Mouse (Mus musculus): ENCODE results near the gene Ier2. TPM values are rescaled to one million over a fixed set of nuclear protein-coding genes. Genes with fewer than 3 reads are reported as not detected.

Gene Ier2
- polyA plus RNA-seq, 1 experiment from 2014 or later: 24.5 TPM

GRCm38 (mm10) chr8:84641578-84642361 lies 20.9 kb downstream of the Ier2 start:
- Histone ChIP-seq H3K4me2 (no peak overlapping the region), H3K9me3 (no peaks in the 10 kb centered on the region), H3K27ac (replicated peaks) (no peak overlapping the region), H3K36me3 (no peaks in the 10 kb centered on the region), H3K9ac (no peak overlapping the region), H3K27me3 (no peaks in the 10 kb centered on the region), H3K4me1 (replicated peaks) (peaks cover 11% of the 10 kb centered on the region), H3K4me3 (no peak overlapping the region)
- ATAC-seq (ENCODE audit: low FRiP score, low read depth): no peak
- WGBS: 90% methylated on average over 1 of the region's 1 CpGs

- no peak overlapping the region for H3K4me2 ChIP-seq
- WGBS: 80% methylated on average over 7 of the region's 7 CpGs
- no peak for ATAC-seq (ENCODE audit: low FRiP score, low read depth)
- peaks cover 15% of the 10 kb centered on the region for H3K4me1 ChIP-seq (replicated peaks)
- no peaks in the 10 kb centered on the region for H3K27me3 ChIP-seq
- H3K9ac ChIP-seq: no peak overlapping the region
- H3K4me3 ChIP-seq: no peak overlapping the region
- H3K36me3 ChIP-seq: no peaks in the 10 kb centered on the region
- no peak overlapping the region for H3K27ac ChIP-seq (replicated peaks)
- no peaks in the 10 kb centered on the region for H3K9me3 ChIP-seq
These were observed 21.9 kb downstream of the Ier2 start for GRCm38 (mm10) chr8:84640617-84641294.

- no peaks in the 10 kb centered on the region for H3K27me3 ChIP-seq
- no peak overlapping the region for H3K9ac ChIP-seq
- peak overlapping the region; percentile 87 for H3K4me2 ChIP-seq
- peak overlapping the region; percentile 87; the same call in 1 of the 2 replicates for H3K27ac ChIP-seq (replicated peaks)
- H3K36me3 ChIP-seq: no peaks in the 10 kb centered on the region
- H3K4me3 ChIP-seq: peak overlapping the region; percentile 43
- WGBS: 26% methylated on average over 9 of the region's 9 CpGs
- peaks cover 22% of the 10 kb centered on the region for H3K4me1 ChIP-seq (replicated peaks)
- no peak for ATAC-seq (ENCODE audit: low FRiP score, low read depth)
- no peaks in the 10 kb centered on the region for H3K9me3 ChIP-seq
These were observed 22.6 kb downstream of the Ier2 start for GRCm38 (mm10) chr8:84640010-84640588.

GRCm38 (mm10) chr8:84639162-84640009 lies 23.3 kb downstream of the Ier2 start:
- Histone ChIP-seq H3K9me3 (no peaks in the 10 kb centered on the region), H3K36me3 (no peaks in the 10 kb centered on the region), H3K4me1 (replicated peaks) (peaks cover 29% of the 10 kb centered on the region), H3K27me3 (no peaks in the 10 kb centered on the region), H3K9ac (peak overlapping the region; percentile 62), H3K27ac (replicated peaks) (peak overlapping the region; percentile 87), H3K4me2 (peak overlapping the region; percentile 87), H3K4me3 (peak overlapping the region; percentile 43)
- under 1% methylated on average over 86 of the region's 106 CpGs for WGBS
- peak; percentile 93 for ATAC-seq (ENCODE audit: low FRiP score, low read depth)

- peak overlapping the region; percentile 62 for H3K9ac ChIP-seq
- peaks cover 31% of the 10 kb centered on the region for H3K4me1 ChIP-seq (replicated peaks)
- H3K4me3 ChIP-seq: peak overlapping the region; percentile 43
- peak overlapping the region; percentile 87 for H3K27ac ChIP-seq (replicated peaks)
- peak; percentile 20 for ATAC-seq (ENCODE audit: low FRiP score, low read depth)
- peak overlapping the region; percentile 87 for H3K4me2 ChIP-seq
- H3K9me3 ChIP-seq: no peaks in the 10 kb centered on the region
- no peaks in the 10 kb centered on the region for H3K27me3 ChIP-seq
- H3K36me3 ChIP-seq: peaks cover under 1% of the 10 kb centered on the region
- 2% methylated on average over 41 of the region's 52 CpGs for WGBS
These were observed 24.0 kb downstream of the Ier2 start for GRCm38 (mm10) chr8:84638555-84639161.

GRCm38 (mm10) chr8:84637946-84638554 lies 24.6 kb downstream of the Ier2 start:
- H3K4me1 ChIP-seq (replicated peaks): peaks cover 31% of the 10 kb centered on the region

GRCm38 (mm10) chr8:84636051-84636691 lies 26.5 kb downstream of the Ier2 start:
- H3K9ac ChIP-seq: no peak overlapping the region
- peaks cover 17% of the 10 kb centered on the region for H3K36me3 ChIP-seq
- peaks cover 31% of the 10 kb centered on the region for H3K4me1 ChIP-seq (replicated peaks)

More at GRCm38 (mm10) chr8:84637946-84638554, 24.6 kb downstream of the Ier2 start:
- WGBS: 40% methylated on average over 8 of the region's 8 CpGs
- peak overlapping the region; percentile 87 for H3K4me2 ChIP-seq
- H3K36me3 ChIP-seq: peaks cover 7% of the 10 kb centered on the region
- no peaks in the 10 kb centered on the region for H3K27me3 ChIP-seq
- peak overlapping the region; percentile 43 for H3K4me3 ChIP-seq
- H3K9ac ChIP-seq: peak overlapping the region; percentile 62
- peak overlapping the region; percentile 87 for H3K27ac ChIP-seq (replicated peaks)
- no peak for ATAC-seq (ENCODE audit: low FRiP score, low read depth)
- no peaks in the 10 kb centered on the region for H3K9me3 ChIP-seq

GRCm38 (mm10) chr8:84635397-84636050 lies 27.1 kb downstream of the Ier2 start:
- no peaks in the 10 kb centered on the region for H3K9me3 ChIP-seq
- no peaks in the 10 kb centered on the region for H3K27me3 ChIP-seq
- no peak for ATAC-seq (ENCODE audit: low FRiP score, low read depth)
- H3K4me3 ChIP-seq: no peak overlapping the region
- H3K27ac ChIP-seq (replicated peaks): peak overlapping the region; percentile 68
- H3K4me2 ChIP-seq: no peak overlapping the region
- no peak overlapping the region for H3K9ac ChIP-seq
- H3K36me3 ChIP-seq: peaks cover 20% of the 10 kb centered on the region
- peaks cover 31% of the 10 kb centered on the region for H3K4me1 ChIP-seq (replicated peaks)
- WGBS: 58% methylated on average over 14 of the region's 14 CpGs

More at GRCm38 (mm10) chr8:84636051-84636691, 26.5 kb downstream of the Ier2 start:
- Histone ChIP-seq H3K4me2 (no peak overlapping the region), H3K9me3 (no peaks in the 10 kb centered on the region), H3K27ac (replicated peaks) (peak overlapping the region; percentile 68; the same call in 1 of the 2 replicates), H3K4me3 (no peak overlapping the region), H3K27me3 (no peaks in the 10 kb centered on the region)
- no peak for ATAC-seq (ENCODE audit: low FRiP score, low read depth)
- whole genome bisulfite sequencing: 88% methylated on average over 17 of the region's 17 CpGs

- H3K9me3 ChIP-seq: no peaks in the 10 kb centered on the region
- H3K4me2 ChIP-seq: no peak overlapping the region
- ATAC-seq (ENCODE audit: low FRiP score, low read depth): no peak
- H3K27me3 ChIP-seq: no peaks in the 10 kb centered on the region
- peaks cover 27% of the 10 kb centered on the region for H3K4me1 ChIP-seq (replicated peaks)
- H3K4me3 ChIP-seq: no peak overlapping the region
- H3K36me3 ChIP-seq: peaks cover 23% of the 10 kb centered on the region
- H3K27ac ChIP-seq (replicated peaks): peak overlapping the region; percentile 68
- 19% methylated on average over 9 of the region's 9 CpGs for WGBS
- H3K9ac ChIP-seq: no peak overlapping the region
These were observed 27.8 kb downstream of the Ier2 start for GRCm38 (mm10) chr8:84634849-84635304.
